27 mouse cellular contexts compared by ENCODE assay signal in genomic region chr8:31447984-31448383, GRCm38 (mm10).
"Had no signal": no experiment of that assay in that cellular context is flagged by ENCODE, and none has a peak within 500 bp of the region (broad histone marks: within the 10 kb centered on the region; RNA-seq: fewer than 3 reads in every experiment).

No protein-coding gene starts in this region.

- H3K4me2 ChIP-seq: embryonic facial prominence, embryonic 12.5 days; embryonic facial prominence, embryonic 13.5 days; embryonic facial prominence, embryonic 15.5 days; forebrain, embryonic 12.5 days; forebrain, embryonic 13.5 days; forebrain, embryonic 15.5 days; heart, embryonic 11.5 days had no signal

- H3K4me3 ChIP-seq: embryonic facial prominence, embryonic 12.5 days; embryonic facial prominence, embryonic 13.5 days; embryonic facial prominence, embryonic 15.5 days; erythroblast, embryonic 14.5 days; forebrain, embryonic 10.5 days; forebrain, embryonic 12.5 days; forebrain, embryonic 13.5 days; forebrain, embryonic 15.5 days; gastrocnemius, adult 2 months; heart, adult 2 months; heart, embryonic 10.5 days had no signal

- H3K27ac ChIP-seq: embryonic facial prominence, embryonic 12.5 days; embryonic facial prominence, embryonic 13.5 days; embryonic facial prominence, embryonic 15.5 days; forebrain, embryonic 10.5 days; forebrain, embryonic 12.5 days; forebrain, embryonic 13.5 days; forebrain, embryonic 15.5 days; gastrocnemius, adult 2 months; heart, adult 2 months; heart, embryonic 10.5 days had no signal

- H3K27me3 ChIP-seq: embryonic facial prominence, embryonic 12.5 days; embryonic facial prominence, embryonic 13.5 days; embryonic facial prominence, embryonic 15.5 days; forebrain, embryonic 12.5 days; forebrain, embryonic 13.5 days; forebrain, embryonic 15.5 days had no signal

- H3K36me3 ChIP-seq: embryonic facial prominence, embryonic 12.5 days; embryonic facial prominence, embryonic 13.5 days; embryonic facial prominence, embryonic 15.5 days; forebrain, embryonic 10.5 days; forebrain, embryonic 12.5 days; forebrain, embryonic 15.5 days; heart, embryonic 10.5 days had no signal

- ATAC-seq: forebrain, embryonic 13.5 days; forebrain, embryonic 14.5 days; forebrain, embryonic 15.5 days; forebrain, embryonic 16.5 days; forebrain, postnatal 0 days had no signal

- H3K9me3 ChIP-seq: embryonic facial prominence, embryonic 12.5 days; embryonic facial prominence, embryonic 13.5 days; embryonic facial prominence, embryonic 15.5 days; forebrain, embryonic 10.5 days; forebrain, embryonic 12.5 days; forebrain, embryonic 13.5 days; forebrain, embryonic 15.5 days; heart, embryonic 10.5 days had no signal

- H3K4me1 ChIP-seq: embryonic facial prominence, embryonic 12.5 days; embryonic facial prominence, embryonic 15.5 days; heart, embryonic 10.5 days had no signal

- DNase-seq: cerebellum, adult 9-11 months; cerebellum, postnatal 10 days; cerebellum, postnatal 14 days; cerebellum, postnatal 25 days; cerebellum, postnatal 36 days; embryo, embryonic 11 days; forebrain, postnatal 0 days; gastrocnemius, adult 2 months; gastrocnemius, postnatal 10 days; gastrocnemius, postnatal 14 days; gastrocnemius, postnatal 25 days; gastrocnemius, postnatal 36 days; heart, adult 11 months; heart, adult 18-20 months; heart, adult 2 months had no signal

- H3K9ac ChIP-seq: embryonic facial prominence, embryonic 12.5 days; embryonic facial prominence, embryonic 13.5 days; embryonic facial prominence, embryonic 15.5 days; forebrain, embryonic 12.5 days; forebrain, embryonic 13.5 days; forebrain, embryonic 15.5 days; forebrain, postnatal 0 days had no signal
